Mouse (Mus musculus): ENCODE measurements around the gene Fam124a. TPM values are rescaled to one million over a fixed set of nuclear protein-coding genes. Genes with fewer than 3 reads are reported as not detected.

The Fam124a gene
- polyA plus RNA-seq, 2 experiments = 1.9 to 3.5 TPM

DNA sequence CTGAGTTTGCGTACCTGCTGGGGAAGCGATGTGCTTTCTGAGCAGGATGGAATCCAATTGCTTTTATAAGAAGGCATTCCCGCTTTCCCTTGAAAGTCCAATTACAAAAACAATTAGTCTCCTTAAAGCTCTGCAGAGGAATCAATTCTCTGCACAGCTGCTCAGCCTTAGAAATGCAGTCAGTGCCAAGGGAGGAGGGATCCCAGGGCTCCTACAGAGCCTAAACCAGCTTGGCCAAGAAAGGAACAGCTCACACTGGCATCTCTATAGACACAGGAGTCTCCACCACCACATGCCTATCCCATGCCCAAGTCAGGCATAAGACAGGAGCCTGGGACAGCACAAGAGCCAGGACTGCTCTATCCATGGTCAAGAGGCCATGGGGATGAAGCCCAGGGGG lies 66.9 kb downstream of the Fam124a start:
- Histone ChIP-seq H3K27ac (replicated peaks; ENCODE audit: low read depth, low read length) (no peak overlapping the region), H3K27me3 (ENCODE audit: control insufficient read depth, insufficient read depth, low read length) (no peaks in the 10 kb centered on the region), H3K9me3 (ENCODE audit: control insufficient read depth, low read length) (no peaks in the 10 kb centered on the region), H3K4me1 (ENCODE audit: control insufficient read depth, insufficient read depth, low read length) (no peaks in the 10 kb centered on the region; the same call in 1 of the 2 replicates), H3K36me3 (ENCODE audit: control insufficient read depth, insufficient read depth, low read length) (no peaks in the 10 kb centered on the region), H3K9ac (ENCODE audit: low read depth, low read length, severe bottlenecking) (no peak overlapping the region), H3K4me2 (replicated peaks; ENCODE audit: low read depth, low read length, severe bottlenecking) (no peak overlapping the region), H3K4me3 (replicated peaks; ENCODE audit: low read length) (no peak overlapping the region)
- DNase-seq (ENCODE audit: low spot score) (no peak), ATAC-seq (ENCODE audit: low FRiP score, low read depth) (no peak)
- 72% methylated on average over 3 of the region's 3 CpGs for WGBS
- TF ChIP-seq POLR2A (IDR thresholded peaks at IDR 0.05; ENCODE audit: borderline replicate concordance, extremely low read depth, insufficient read depth, insufficient read length) = no peak

DNA sequence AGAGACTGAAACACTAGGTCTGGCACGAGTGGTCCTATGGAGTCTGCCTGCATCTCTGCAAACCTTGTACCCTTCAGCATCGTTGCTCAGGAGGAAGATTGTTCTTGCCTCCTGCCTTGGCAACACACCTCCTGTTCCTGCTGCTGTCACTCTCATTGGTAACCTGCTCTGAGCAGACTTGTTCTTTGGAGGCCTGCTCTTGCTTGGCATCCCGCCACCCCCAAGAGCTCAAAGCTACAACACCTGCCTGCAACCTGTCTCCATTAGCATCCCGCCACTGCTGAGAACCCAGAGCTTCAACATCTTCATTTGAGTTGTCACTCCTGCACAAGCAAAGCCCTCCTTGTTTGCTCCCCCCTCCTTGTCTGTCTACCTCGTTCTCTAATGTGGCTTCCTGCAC lies 72.4 kb downstream of the Fam124a start:
- WGBS = 82% methylated on average over 5 of the region's 5 CpGs
- H3K4me1 ChIP-seq (ENCODE audit: control insufficient read depth, insufficient read depth, low read length) = no peaks in the 10 kb centered on the region
- H3K4me3 ChIP-seq (replicated peaks; ENCODE audit: low read length) = no peak overlapping the region
- ATAC-seq (ENCODE audit: low FRiP score, low read depth) (no peak), DNase-seq (ENCODE audit: low spot score) (no peak)
- no peaks in the 10 kb centered on the region for H3K9me3 ChIP-seq (ENCODE audit: control insufficient read depth, low read length)
- TF ChIP-seq POLR2A (IDR thresholded peaks at IDR 0.05; ENCODE audit: borderline replicate concordance, extremely low read depth, insufficient read depth, insufficient read length) = no peak
- no peaks in the 10 kb centered on the region for H3K27me3 ChIP-seq (ENCODE audit: control insufficient read depth, insufficient read depth, low read length)
- H3K27ac ChIP-seq (replicated peaks; ENCODE audit: low read depth, low read length) = no peak overlapping the region
- H3K4me2 ChIP-seq (replicated peaks; ENCODE audit: low read depth, low read length, severe bottlenecking) = no peak overlapping the region
- no peaks in the 10 kb centered on the region for H3K36me3 ChIP-seq (ENCODE audit: control insufficient read depth, insufficient read depth, low read length)
- H3K9ac ChIP-seq (ENCODE audit: low read depth, low read length, severe bottlenecking) = no peak overlapping the region

DNA sequence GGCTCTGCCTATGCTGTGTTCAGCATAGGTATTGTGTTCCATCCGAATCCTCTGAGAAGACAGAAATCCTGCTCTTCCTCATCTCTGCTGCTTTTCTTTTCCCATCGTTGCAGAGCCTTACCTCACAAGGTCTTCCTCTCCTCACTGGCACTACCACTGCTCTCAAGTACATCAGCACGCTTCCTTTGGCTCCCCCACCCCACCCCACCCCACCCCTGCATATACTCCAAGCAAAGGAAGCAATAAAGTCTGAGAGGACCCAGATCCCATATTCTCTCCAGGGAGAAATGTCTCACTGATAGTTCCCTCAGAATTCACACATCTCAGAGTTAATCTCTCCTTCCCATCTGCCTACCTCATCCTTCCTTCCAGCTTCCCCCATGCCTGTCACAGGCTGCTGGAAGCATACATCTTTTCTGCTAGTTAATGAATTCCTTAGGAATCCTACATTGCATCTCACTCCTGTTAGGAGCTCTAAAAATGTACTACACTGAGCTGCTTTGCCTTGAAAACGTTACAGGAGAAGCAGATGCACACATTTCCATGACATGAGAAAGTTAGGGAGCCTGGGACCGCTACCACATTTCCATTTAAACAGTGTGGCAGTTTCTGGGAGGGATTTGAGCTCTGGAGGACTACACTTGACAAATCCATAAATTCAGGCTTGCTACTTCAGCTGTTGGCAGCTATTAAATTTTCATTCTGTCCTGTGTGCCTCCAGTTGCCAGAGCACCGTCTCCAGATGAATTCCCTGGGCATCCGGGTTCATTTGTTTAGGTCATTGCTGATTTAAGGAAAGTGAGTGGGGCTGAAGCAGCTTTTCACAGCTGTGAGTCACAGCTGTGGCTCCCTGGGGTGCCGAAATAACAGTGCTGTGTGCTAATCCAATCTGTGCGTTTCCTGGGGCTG lies 82.2 kb downstream of the Fam124a start:
- no peak overlapping the region for H3K27ac ChIP-seq (replicated peaks; ENCODE audit: low read depth, low read length)
- no peaks in the 10 kb centered on the region for H3K9me3 ChIP-seq (ENCODE audit: control insufficient read depth, low read length)
- peak; percentile 17 for DNase-seq (ENCODE audit: low spot score)
- no peaks in the 10 kb centered on the region for H3K4me1 ChIP-seq (ENCODE audit: control insufficient read depth, insufficient read depth, low read length)
- H3K4me3 ChIP-seq (replicated peaks; ENCODE audit: low read length) = no peak overlapping the region
- no peak overlapping the region for H3K4me2 ChIP-seq (replicated peaks; ENCODE audit: low read depth, low read length, severe bottlenecking)
- no peak overlapping the region for H3K9ac ChIP-seq (ENCODE audit: low read depth, low read length, severe bottlenecking)
- peak; percentile 78 for ATAC-seq (ENCODE audit: low FRiP score, low read depth)
- H3K27me3 ChIP-seq (ENCODE audit: control insufficient read depth, insufficient read depth, low read length) = no peaks in the 10 kb centered on the region
- 19% methylated on average over 9 of the region's 9 CpGs for WGBS
- TF ChIP-seq POLR2A (IDR thresholded peaks at IDR 0.05; ENCODE audit: borderline replicate concordance, extremely low read depth, insufficient read depth, insufficient read length) = no peak
- H3K36me3 ChIP-seq (ENCODE audit: control insufficient read depth, insufficient read depth, low read length) = no peaks in the 10 kb centered on the region

DNA sequence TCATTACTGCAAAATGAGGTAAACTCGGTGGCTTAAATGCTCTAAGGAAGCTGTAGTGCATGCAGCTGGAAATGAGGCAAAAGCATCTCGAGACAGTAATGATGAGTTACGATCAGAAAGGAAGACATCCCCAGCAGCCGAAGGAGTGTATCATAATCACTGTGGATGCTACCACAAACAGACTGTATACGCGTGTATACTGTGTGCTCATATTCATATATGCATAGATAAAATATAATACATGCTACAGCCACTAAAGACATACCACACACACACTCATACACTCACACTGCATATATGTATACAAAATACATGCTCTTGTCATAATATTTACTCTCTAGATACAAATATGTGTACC lies 82.8 kb downstream of the Fam124a start:
- DNase-seq (ENCODE audit: low spot score) = no peak
- Histone ChIP-seq H3K9me3 (ENCODE audit: control insufficient read depth, low read length) (no peaks in the 10 kb centered on the region), H3K4me3 (replicated peaks; ENCODE audit: low read length) (no peak overlapping the region), H3K9ac (ENCODE audit: low read depth, low read length, severe bottlenecking) (no peak overlapping the region), H3K27me3 (ENCODE audit: control insufficient read depth, insufficient read depth, low read length) (no peaks in the 10 kb centered on the region), H3K27ac (replicated peaks; ENCODE audit: low read depth, low read length) (no peak overlapping the region), H3K4me1 (ENCODE audit: control insufficient read depth, insufficient read depth, low read length) (no peaks in the 10 kb centered on the region), H3K4me2 (replicated peaks; ENCODE audit: low read depth, low read length, severe bottlenecking) (no peak overlapping the region), H3K36me3 (ENCODE audit: control insufficient read depth, insufficient read depth, low read length) (no peaks in the 10 kb centered on the region)
- 47% methylated on average over 6 of the region's 6 CpGs for WGBS
- ATAC-seq (ENCODE audit: low FRiP score, low read depth) = 0 out of 2 replicates have a peak, but pooled peaks have one; percentile 7
- no peak for TF ChIP-seq POLR2A (IDR thresholded peaks at IDR 0.05; ENCODE audit: borderline replicate concordance, extremely low read depth, insufficient read depth, insufficient read length)

DNA sequence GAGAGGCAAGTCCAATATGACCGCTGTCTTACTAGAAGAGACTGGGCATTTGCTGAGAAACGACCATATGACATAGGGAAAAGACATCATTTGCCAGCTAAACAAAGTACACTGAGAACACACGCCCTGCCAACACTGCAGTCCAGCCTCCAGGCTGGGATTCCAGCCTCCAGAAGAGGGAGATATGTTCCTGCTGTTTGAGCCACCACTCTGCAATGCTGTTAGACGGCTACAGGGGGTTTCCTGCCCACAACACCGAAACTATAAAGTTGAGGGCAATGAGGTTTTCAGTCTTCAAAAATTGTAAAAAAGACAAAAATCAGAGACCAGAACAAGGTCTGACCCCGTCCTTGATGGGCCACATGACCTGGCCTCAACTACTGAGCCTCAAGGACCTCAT lies 83.6 kb downstream of the Fam124a start:
- TF ChIP-seq POLR2A (IDR thresholded peaks at IDR 0.05; ENCODE audit: borderline replicate concordance, extremely low read depth, insufficient read depth, insufficient read length) = no peak
- no peaks in the 10 kb centered on the region for H3K36me3 ChIP-seq (ENCODE audit: control insufficient read depth, insufficient read depth, low read length)
- no peak overlapping the region for H3K4me3 ChIP-seq (replicated peaks; ENCODE audit: low read length)
- H3K9me3 ChIP-seq (ENCODE audit: control insufficient read depth, low read length) = no peaks in the 10 kb centered on the region
- 56% methylated on average over 6 of the region's 6 CpGs for WGBS
- H3K4me2 ChIP-seq (replicated peaks; ENCODE audit: low read depth, low read length, severe bottlenecking) = no peak overlapping the region
- ATAC-seq (ENCODE audit: low FRiP score, low read depth) (no peak), DNase-seq (ENCODE audit: low spot score) (no peak)
- H3K9ac ChIP-seq (ENCODE audit: low read depth, low read length, severe bottlenecking) = no peak overlapping the region
- H3K4me1 ChIP-seq (ENCODE audit: control insufficient read depth, insufficient read depth, low read length) = no peaks in the 10 kb centered on the region
- no peaks in the 10 kb centered on the region for H3K27me3 ChIP-seq (ENCODE audit: control insufficient read depth, insufficient read depth, low read length)
- H3K27ac ChIP-seq (replicated peaks; ENCODE audit: low read depth, low read length) = no peak overlapping the region
